Mouse (Mus musculus): ENCODE results near the gene Calm4.

DNA sequence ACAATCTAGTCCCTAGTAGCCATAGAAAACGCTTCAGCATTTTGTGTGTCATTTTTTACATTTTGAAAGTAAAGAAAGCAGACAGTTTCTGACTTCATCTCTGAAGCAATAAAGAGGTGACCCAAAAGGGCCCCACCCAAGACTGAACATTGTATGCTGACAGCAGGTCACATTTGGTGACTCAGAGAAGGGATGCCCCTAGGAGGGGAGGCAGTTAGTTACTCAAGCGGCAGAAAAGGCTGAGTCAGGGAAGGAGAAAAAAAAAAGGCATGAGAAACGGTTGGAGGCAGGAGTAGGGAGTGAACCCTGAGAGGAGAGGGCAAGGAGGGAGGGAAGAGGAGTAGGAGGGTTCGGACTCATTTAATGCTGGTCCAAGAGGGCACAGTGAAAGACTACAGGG lies 15.5 kb upstream of the Calm4 start:
- TF ChIP-seq CTCF (IDR thresholded peaks at IDR 0.05; ENCODE audit: borderline replicate concordance, insufficient read depth, low read length) (no peak), POLR2A (IDR thresholded peaks at IDR 0.05; ENCODE audit: low read depth, low read length) (no peak)
